Mouse (Mus musculus): ENCODE results near the gene Robo1.

GRCm38 (mm10) chr16:72798405-72798949 lies 490.4 kb downstream of the Robo1 start:
- TF ChIP-seq CTCF (IDR thresholded peaks at IDR 0.05; ENCODE audit: low read depth, low read length), result no peak
- TF ChIP-seq POLR2A (IDR thresholded peaks at IDR 0.05; ENCODE audit: insufficient read depth, low read length), result no peak
